Mouse (Mus musculus): ENCODE measurements around the gene Bcr. TPM values are rescaled to one million over a fixed set of nuclear protein-coding genes. Genes with fewer than 3 reads are reported as not detected.
A peak's percentile ranks its signal among the peaks of the same experiment; 100 is the strongest.

Gene Bcr
- polyA plus RNA-seq, 1 experiment from 2014 or later, result 26.4 TPM

DNA sequence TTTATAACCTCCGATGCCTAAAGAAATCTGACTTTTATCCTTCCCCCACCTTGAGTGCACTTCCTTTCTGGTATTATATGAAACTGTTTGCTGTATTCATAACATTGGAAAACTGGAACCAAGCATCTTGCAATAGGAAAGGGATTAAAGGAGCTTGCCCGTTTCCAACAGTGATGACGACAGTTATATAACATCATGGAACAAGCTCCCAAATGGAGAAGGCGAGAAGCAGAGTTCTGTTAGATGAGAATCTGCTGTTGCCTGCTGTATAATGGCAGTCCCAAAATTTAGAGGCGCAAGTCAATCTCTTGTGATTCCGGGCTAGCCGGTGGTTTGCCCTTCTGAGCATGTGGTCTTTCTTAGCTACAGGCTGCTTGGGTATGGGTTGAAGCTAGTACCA, 34.8 kb downstream of the Bcr start:
- Histone ChIP-seq H3K4me2 (ENCODE audit: low read depth, low read length) (no peak overlapping the region), H3K4me3 (ENCODE audit: low read depth, low read length) (no peak overlapping the region), H3K36me3 (ENCODE audit: control insufficient read depth, insufficient read depth, low read length) (no peaks in the 10 kb centered on the region), H3K4me1 (ENCODE audit: control insufficient read depth, insufficient read depth, low read length) (peaks cover 19% of the 10 kb centered on the region), H3K9ac (replicated peaks; ENCODE audit: low read depth, low read length) (no peak overlapping the region), H3K9me3 (ENCODE audit: control insufficient read depth, low read length) (no peaks in the 10 kb centered on the region), H3K27me3 (ENCODE audit: control insufficient read depth, insufficient read depth, low read length) (no peaks in the 10 kb centered on the region), H3K27ac (ENCODE audit: low read depth, low read length) (no peak overlapping the region)
- no peak for ATAC-seq (ENCODE audit: low read depth)
- WGBS, result 97% methylated on average over 7 of the region's 7 CpGs

DNA sequence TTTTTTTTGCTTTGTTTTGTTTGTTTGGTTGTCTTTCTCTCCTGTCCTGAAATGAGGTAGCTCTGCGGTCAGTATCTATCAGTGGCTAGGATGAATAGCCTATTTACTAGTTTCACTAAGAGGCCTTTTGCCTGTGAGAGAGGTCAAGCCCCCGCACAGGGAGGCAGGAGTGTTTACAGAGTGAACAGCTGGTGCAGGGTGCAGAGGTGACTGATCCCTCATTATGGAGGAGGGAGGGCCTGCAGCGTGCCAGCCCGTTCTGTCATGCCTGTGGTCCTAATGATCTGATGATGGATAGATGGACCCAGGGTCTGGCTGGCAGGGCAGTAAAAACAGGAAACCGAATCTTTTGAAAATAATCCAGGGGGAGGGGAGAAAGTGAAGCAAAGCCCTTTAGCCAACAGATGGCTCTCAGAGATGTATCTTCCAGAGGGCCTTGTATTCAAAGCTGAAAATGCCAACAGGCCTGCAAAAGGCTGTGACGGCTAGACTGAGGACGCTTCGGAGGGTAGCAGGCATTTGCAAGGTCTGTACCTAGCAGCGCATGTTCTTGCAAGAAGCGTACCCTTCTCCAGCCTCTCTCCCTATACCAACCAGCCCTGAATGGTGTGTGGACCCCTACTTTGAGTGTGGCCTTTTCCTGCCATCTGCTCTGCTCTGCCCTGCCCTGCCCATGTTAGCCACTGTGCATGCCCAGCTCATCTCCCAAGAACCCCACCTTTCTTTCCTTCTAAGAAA, 38.2 kb downstream of the Bcr start:
- H3K27ac ChIP-seq (ENCODE audit: low read depth, low read length), result no peak overlapping the region

DNA sequence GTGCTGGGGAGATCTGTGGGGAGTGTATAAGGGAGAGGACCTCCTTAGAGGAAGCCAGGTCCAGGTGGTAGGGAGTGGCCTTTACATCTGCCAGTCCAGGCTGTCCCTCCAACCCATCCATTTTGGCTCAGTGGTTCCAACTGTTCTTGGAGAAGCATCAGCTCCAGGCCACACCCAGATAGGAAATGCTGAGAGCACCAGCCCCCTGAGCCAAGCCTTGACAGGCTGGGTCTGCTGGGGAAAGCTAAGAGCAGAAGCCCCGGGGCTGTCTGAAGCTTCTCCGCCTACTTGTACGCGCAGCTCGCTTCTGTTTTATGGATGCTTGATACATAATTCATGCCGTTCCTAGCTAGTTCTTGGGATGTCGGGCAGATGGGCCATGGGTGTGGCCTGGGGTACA, 39.9 kb downstream of the Bcr start:
- Histone ChIP-seq H3K4me2 (ENCODE audit: low read depth, low read length) (no peak overlapping the region), H3K27me3 (ENCODE audit: control insufficient read depth, insufficient read depth, low read length) (no peaks in the 10 kb centered on the region), H3K9me3 (ENCODE audit: control insufficient read depth, low read length) (no peaks in the 10 kb centered on the region), H3K4me1 (ENCODE audit: control insufficient read depth, insufficient read depth, low read length) (peaks cover 21% of the 10 kb centered on the region; the same call in 1 of the 2 replicates), H3K27ac (ENCODE audit: low read depth, low read length) (no peak overlapping the region), H3K4me3 (ENCODE audit: low read depth, low read length) (no peak overlapping the region), H3K36me3 (ENCODE audit: control insufficient read depth, insufficient read depth, low read length) (no peaks in the 10 kb centered on the region), H3K9ac (replicated peaks; ENCODE audit: low read depth, low read length) (no peak overlapping the region)
- ATAC-seq (ENCODE audit: low read depth), result peak; percentile 22; the same call in 1 of the 2 replicates
- WGBS, result 36% methylated on average over 7 of the region's 7 CpGs

More for the DNA sequence above, 38.2 kb downstream of the Bcr start:
- no peak overlapping the region for H3K4me3 ChIP-seq (ENCODE audit: low read depth, low read length)
- no peaks in the 10 kb centered on the region for H3K27me3 ChIP-seq (ENCODE audit: control insufficient read depth, insufficient read depth, low read length)
- WGBS, result 32% methylated on average over 10 of the region's 10 CpGs
- no peaks in the 10 kb centered on the region for H3K9me3 ChIP-seq (ENCODE audit: control insufficient read depth, low read length)
- H3K9ac ChIP-seq (replicated peaks; ENCODE audit: low read depth, low read length), result no peak overlapping the region
- ATAC-seq (ENCODE audit: low read depth), result no peak
- no peak overlapping the region for H3K4me2 ChIP-seq (ENCODE audit: low read depth, low read length)
- no peaks in the 10 kb centered on the region for H3K36me3 ChIP-seq (ENCODE audit: control insufficient read depth, insufficient read depth, low read length)
- peaks cover 15% of the 10 kb centered on the region for H3K4me1 ChIP-seq (ENCODE audit: control insufficient read depth, insufficient read depth, low read length)

DNA sequence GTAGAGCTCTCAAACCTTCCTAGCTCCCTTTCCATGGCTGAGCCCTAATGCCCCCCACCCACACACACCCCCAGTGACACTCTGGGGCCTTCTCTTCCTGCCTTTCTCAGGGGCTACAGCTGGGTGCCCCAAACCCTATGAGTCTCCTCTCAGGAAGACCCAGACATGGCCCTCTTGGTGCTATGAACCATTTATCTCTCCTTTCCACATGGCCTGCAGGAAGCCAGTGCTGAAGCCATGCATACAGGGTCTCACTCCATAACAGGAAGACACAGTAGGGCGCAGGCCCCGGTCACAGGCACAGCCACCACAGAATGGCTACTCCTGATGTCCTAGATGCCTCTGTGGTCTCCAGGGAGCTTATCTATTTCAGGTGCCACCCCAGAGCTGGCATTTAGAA, 43.1 kb downstream of the Bcr start:
- Histone ChIP-seq H3K4me2 (ENCODE audit: low read depth, low read length) (no peak overlapping the region), H3K9ac (replicated peaks; ENCODE audit: low read depth, low read length) (no peak overlapping the region), H3K27ac (ENCODE audit: low read depth, low read length) (no peak overlapping the region), H3K36me3 (ENCODE audit: control insufficient read depth, insufficient read depth, low read length) (no peaks in the 10 kb centered on the region), H3K4me3 (ENCODE audit: low read depth, low read length) (no peak overlapping the region), H3K27me3 (ENCODE audit: control insufficient read depth, insufficient read depth, low read length) (no peaks in the 10 kb centered on the region), H3K9me3 (ENCODE audit: control insufficient read depth, low read length) (no peaks in the 10 kb centered on the region), H3K4me1 (ENCODE audit: control insufficient read depth, insufficient read depth, low read length) (peaks cover 24% of the 10 kb centered on the region; the same call in 1 of the 2 replicates)
- 70% methylated on average over 2 of the region's 2 CpGs for WGBS
- no peak for ATAC-seq (ENCODE audit: low read depth)

DNA sequence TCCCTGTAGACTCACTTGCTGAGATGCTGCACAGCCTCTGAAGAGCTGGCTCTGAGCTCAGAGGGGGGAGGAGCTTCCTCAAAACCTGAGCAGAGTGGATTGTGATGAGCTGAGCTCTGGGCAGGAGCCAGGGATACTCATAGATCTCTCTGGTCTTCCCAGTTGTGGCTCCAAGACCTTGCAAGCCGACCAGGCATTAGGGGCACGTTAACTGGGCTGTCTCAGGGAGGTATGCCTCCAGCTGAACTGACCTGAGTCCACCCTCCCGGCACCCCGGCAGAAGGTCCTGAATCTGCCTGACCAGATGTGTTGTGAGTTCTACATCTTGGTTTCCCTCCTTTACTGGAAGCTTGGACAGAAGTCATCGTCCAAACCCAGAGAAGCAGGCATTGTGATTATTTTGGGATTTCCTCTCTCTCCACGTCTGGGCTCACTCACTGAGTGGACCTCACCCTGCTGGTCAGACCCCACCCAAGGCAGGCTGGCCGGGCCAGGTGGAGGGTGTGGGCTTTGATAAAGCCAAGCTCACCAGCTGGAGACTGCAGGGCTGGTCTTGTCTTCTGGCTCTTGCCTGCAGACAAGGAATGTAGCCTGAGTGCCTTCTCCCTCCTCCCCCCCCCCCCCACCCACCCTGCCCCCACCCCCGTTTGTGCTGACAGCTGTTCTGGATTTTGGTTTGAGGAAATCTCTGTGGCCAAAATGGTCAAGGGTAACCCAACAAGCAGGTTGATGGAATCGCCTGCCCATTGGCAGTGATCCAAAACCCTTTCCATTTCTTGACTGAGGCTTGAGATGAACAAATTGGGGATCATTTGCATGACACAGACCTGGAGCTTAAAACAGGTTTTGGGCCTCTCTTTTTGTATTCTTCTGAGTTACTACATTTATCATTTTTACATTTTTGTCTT, 44.1 kb downstream of the Bcr start:
- no peaks in the 10 kb centered on the region for H3K9me3 ChIP-seq (ENCODE audit: control insufficient read depth, low read length)
- H3K27ac ChIP-seq (ENCODE audit: low read depth, low read length), result no peak overlapping the region
- H3K4me1 ChIP-seq (ENCODE audit: control insufficient read depth, insufficient read depth, low read length), result peaks cover 20% of the 10 kb centered on the region; the same call in 1 of the 2 replicates
- ATAC-seq (ENCODE audit: low read depth), result peak; percentile 54; the same call in 1 of the 2 replicates
- no peak overlapping the region for H3K9ac ChIP-seq (replicated peaks; ENCODE audit: low read depth, low read length)
- WGBS, result 70% methylated on average over 9 of the region's 9 CpGs
- no peaks in the 10 kb centered on the region for H3K36me3 ChIP-seq (ENCODE audit: control insufficient read depth, insufficient read depth, low read length)
- no peak overlapping the region for H3K4me3 ChIP-seq (ENCODE audit: low read depth, low read length)
- H3K4me2 ChIP-seq (ENCODE audit: low read depth, low read length), result no peak overlapping the region
- H3K27me3 ChIP-seq (ENCODE audit: control insufficient read depth, insufficient read depth, low read length), result no peaks in the 10 kb centered on the region

DNA sequence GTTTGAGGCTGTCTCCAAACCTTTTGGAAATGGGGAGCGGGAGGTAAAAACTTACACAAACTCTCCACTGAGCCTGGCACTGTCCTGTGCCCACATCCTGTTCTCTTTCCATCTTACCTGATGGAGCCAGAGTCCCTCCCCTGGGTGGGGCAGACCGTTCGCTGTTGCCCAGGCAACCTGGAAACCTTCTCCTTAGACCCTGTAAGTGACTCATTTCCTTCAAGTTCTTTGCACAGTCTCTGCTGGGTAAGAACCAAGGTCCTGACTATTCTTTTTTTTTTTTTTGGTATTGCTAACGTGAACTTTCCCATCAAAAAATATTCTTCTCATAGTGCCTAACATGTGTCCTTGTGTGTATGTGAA, 44.7 kb downstream of the Bcr start:
- H3K36me3 ChIP-seq (ENCODE audit: control insufficient read depth, insufficient read depth, low read length), result no peaks in the 10 kb centered on the region
- H3K4me2 ChIP-seq (ENCODE audit: low read depth, low read length), result no peak overlapping the region
- WGBS, result 81% methylated on average over 4 of the region's 4 CpGs
- no peak overlapping the region for H3K4me3 ChIP-seq (ENCODE audit: low read depth, low read length)
- no peaks in the 10 kb centered on the region for H3K9me3 ChIP-seq (ENCODE audit: control insufficient read depth, low read length)
- ATAC-seq (ENCODE audit: low read depth), result no peak
- no peak overlapping the region for H3K27ac ChIP-seq (ENCODE audit: low read depth, low read length)
- H3K27me3 ChIP-seq (ENCODE audit: control insufficient read depth, insufficient read depth, low read length), result no peaks in the 10 kb centered on the region
- peaks cover 20% of the 10 kb centered on the region; the same call in 1 of the 2 replicates for H3K4me1 ChIP-seq (ENCODE audit: control insufficient read depth, insufficient read depth, low read length)
- H3K9ac ChIP-seq (replicated peaks; ENCODE audit: low read depth, low read length), result no peak overlapping the region

DNA sequence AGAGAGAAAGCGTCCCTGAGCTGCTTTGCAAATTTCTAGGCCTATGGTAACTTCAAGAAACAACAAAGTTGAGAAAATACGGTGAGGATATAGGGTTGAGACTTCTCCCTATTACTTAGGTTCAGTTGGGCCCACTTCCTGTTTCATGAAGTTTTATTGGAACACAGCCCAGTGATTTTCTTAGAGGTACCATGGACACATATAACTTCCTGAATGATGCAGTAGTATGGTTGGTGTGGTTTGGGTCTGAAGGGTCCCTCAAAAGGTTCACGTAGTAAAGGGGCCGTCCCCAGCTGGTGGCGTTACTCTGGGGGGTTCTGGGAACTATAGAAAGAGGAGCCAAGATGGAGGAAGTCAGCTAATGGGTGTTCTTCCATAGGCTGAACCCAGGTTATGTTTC, 45.3 kb downstream of the Bcr start:
- Histone ChIP-seq H3K4me2 (ENCODE audit: low read depth, low read length) (no peak overlapping the region), H3K9ac (replicated peaks; ENCODE audit: low read depth, low read length) (no peak overlapping the region), H3K4me3 (ENCODE audit: low read depth, low read length) (no peak overlapping the region), H3K27ac (ENCODE audit: low read depth, low read length) (no peak overlapping the region), H3K36me3 (ENCODE audit: control insufficient read depth, insufficient read depth, low read length) (no peaks in the 10 kb centered on the region), H3K27me3 (ENCODE audit: control insufficient read depth, insufficient read depth, low read length) (no peaks in the 10 kb centered on the region), H3K4me1 (ENCODE audit: control insufficient read depth, insufficient read depth, low read length) (peaks cover 20% of the 10 kb centered on the region; the same call in 1 of the 2 replicates), H3K9me3 (ENCODE audit: control insufficient read depth, low read length) (no peaks in the 10 kb centered on the region)
- 92% methylated on average over 5 of the region's 5 CpGs for WGBS
- ATAC-seq (ENCODE audit: low read depth), result no peak

DNA sequence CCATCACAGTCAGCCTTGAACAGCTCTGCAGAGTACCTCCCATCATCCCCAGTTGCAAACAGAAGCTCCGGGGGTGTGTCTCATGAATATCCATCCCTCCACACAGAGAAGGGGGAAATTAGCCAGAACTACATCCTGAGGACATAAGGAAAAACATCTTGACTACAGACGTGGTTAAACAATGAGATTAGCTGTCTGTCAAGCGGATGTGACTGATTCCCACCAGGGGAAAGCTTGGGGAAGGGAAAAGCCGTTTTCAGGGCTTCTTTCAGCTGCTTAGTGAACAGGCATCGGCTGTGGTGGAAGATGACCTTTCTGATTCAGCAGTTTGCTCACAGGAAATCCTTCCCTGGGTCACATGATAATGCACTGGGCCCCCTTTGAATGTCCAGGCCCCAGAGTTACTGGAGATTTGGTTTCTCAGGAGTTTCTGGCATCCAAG, 46.6 kb downstream of the Bcr start:
- Histone ChIP-seq H3K4me2 (ENCODE audit: low read depth, low read length) (no peak overlapping the region), H3K27ac (ENCODE audit: low read depth, low read length) (no peak overlapping the region; the same call in 1 of the 2 replicates), H3K9ac (replicated peaks; ENCODE audit: low read depth, low read length) (no peak overlapping the region), H3K9me3 (ENCODE audit: control insufficient read depth, low read length) (no peaks in the 10 kb centered on the region), H3K36me3 (ENCODE audit: control insufficient read depth, insufficient read depth, low read length) (no peaks in the 10 kb centered on the region), H3K4me3 (ENCODE audit: low read depth, low read length) (no peak overlapping the region), H3K4me1 (ENCODE audit: control insufficient read depth, insufficient read depth, low read length) (peaks cover 23% of the 10 kb centered on the region; the same call in 1 of the 2 replicates), H3K27me3 (ENCODE audit: control insufficient read depth, insufficient read depth, low read length) (no peaks in the 10 kb centered on the region)
- 22% methylated on average over 5 of the region's 5 CpGs for WGBS
- no peak for ATAC-seq (ENCODE audit: low read depth)

DNA sequence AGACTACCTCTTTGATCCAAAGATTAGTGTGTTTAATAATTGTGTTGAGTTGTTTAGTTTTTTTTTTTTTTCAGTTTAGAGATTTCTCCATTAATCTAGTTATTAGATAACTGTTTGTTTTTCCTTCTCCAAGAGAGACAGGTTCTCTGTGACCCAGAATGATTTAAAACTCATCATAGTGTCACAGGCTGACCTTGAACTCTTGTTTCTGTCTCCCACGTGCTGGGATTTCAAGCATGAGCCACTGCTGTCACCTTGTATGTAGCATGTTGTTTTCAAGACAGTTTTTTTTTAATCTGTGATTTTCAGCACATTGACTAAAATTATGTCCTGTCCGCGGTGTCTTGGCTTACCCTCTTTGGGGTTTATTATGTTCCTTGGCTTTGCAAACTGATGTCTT, 47.7 kb downstream of the Bcr start:
- ATAC-seq (ENCODE audit: low read depth), result no peak
- Histone ChIP-seq H3K4me1 (ENCODE audit: control insufficient read depth, insufficient read depth, low read length) (peaks cover 27% of the 10 kb centered on the region; the same call in 1 of the 2 replicates), H3K27ac (ENCODE audit: low read depth, low read length) (no peak overlapping the region), H3K4me2 (ENCODE audit: low read depth, low read length) (no peak overlapping the region), H3K4me3 (ENCODE audit: low read depth, low read length) (no peak overlapping the region), H3K36me3 (ENCODE audit: control insufficient read depth, insufficient read depth, low read length) (no peaks in the 10 kb centered on the region), H3K9ac (replicated peaks; ENCODE audit: low read depth, low read length) (no peak overlapping the region), H3K27me3 (ENCODE audit: control insufficient read depth, insufficient read depth, low read length) (no peaks in the 10 kb centered on the region), H3K9me3 (ENCODE audit: control insufficient read depth, low read length) (no peaks in the 10 kb centered on the region)
- 75% methylated on average over 3 of the region's 3 CpGs for WGBS
